Mouse (Mus musculus): ENCODE measurements at regions not wholly inside any gene's neighbourhood (a gene's known extent, or its start where the extent isn't known, plus 50 kb on each side); places are given as distances from the start of the nearest gene placed in this dataset.

GRCm38 (mm10) chr4:82197611-82198010, 507.9 kb downstream of the Nfib start:
- TF ChIP-seq CTCF (IDR thresholded peaks at IDR 0.05): no peak
- TF ChIP-seq EP300 (IDR thresholded peaks at IDR 0.05): no peak

Measured in lung, postnatal 0 days (tissue).